Mouse (Mus musculus) stomach, embryonic 16.5 days (tissue): ENCODE results near the gene Pradc1. TPM values are rescaled to one million over a fixed set of nuclear protein-coding genes. Genes with fewer than 3 reads are reported as not detected.
"Not testable (repeated sequence)": the region's sequence is repeated elsewhere in the genome, so short reads cannot be mapped to it uniquely, and the experiment has no call there.

Experiments used
- ATAC-seq: fragments of 200-750 bp; cut with Nextera tagmentation; 2 replicates; pipeline ENCODE4 v1.8.0; 2017; ENCODE audit warnings: moderate number of reproducible peaks, moderate TSS enrichment; ENCODE audit not compliant: insufficient read depth, low FRiP score
- H3K27ac ChIP-seq: fragments of 300-500 bp; sonication (generic); 2 replicates; pipeline ENCODE4 v1.5.1; 2014; ENCODE audit warnings: low read length
- H3K27me3 ChIP-seq: fragments of 300-500 bp; sonication (generic); 2 replicates; pipeline ENCODE4 v1.6.1; 2014; ENCODE audit warnings: low read length, control low read depth, mixed read lengths; ENCODE audit not compliant: control insufficient read depth, insufficient read depth
- H3K36me3 ChIP-seq: fragments of 300-500 bp; sonication (generic); 2 replicates; pipeline ENCODE4 v1.6.1; 2014; ENCODE audit warnings: low read length; ENCODE audit not compliant: control insufficient read depth, insufficient read depth
- H3K4me1 ChIP-seq: fragments of 300-500 bp; sonication (generic); 2 replicates; pipeline ENCODE4 v1.6.1; 2014; ENCODE audit warnings: low read length, control low read depth, mixed read lengths; ENCODE audit not compliant: control insufficient read depth, insufficient read depth
- H3K4me2 ChIP-seq: fragments of 300-500 bp; sonication (generic); 2 replicates; pipeline ENCODE4 v1.6.1; 2014; ENCODE audit warnings: low read depth, low read length, mixed read lengths
- H3K4me3 ChIP-seq: fragments of 300-500 bp; sonication (generic); replicated peaks from 2 replicates; pipeline ENCODE4 v1.5.1; 2014; ENCODE audit warnings: mild to moderate bottlenecking, low read length
- H3K9ac ChIP-seq: fragments of 300-500 bp; sonication (generic); 2 replicates; pipeline ENCODE4 v1.6.1; 2014; ENCODE audit warnings: low read length
- H3K9me3 ChIP-seq: fragments of 300-500 bp; sonication (generic); replicated peaks from 2 replicates; pipeline ENCODE4 v1.6.1; 2016; ENCODE audit warnings: low read length, control low read depth; ENCODE audit not compliant: control insufficient read depth
- WGBS: fragments of 180-500 bp; shearing (Covaris S2); extraction: QIAGEN DNeasy Blood & Tissue Kit; methylation state at CpG from one replicate; pipeline ENCODE4 v1.1.7; 2014; 5-methylcytosine and 5-hydroxymethylcytosine counted together
- polyA plus RNA-seq: library from polyadenylated mRNA; unstranded; fragments of >200 nt; fragmentation: Nextera tagmentation; extraction: Ambion mirVana; gene quantifications from 2 replicates; pipeline ENCODE4 v1.2.1, GENCODE M21; 2015

Pradc1 gene
- polyA plus RNA-seq, 1 experiment from 2014 or later = 39.1 TPM

DNA sequence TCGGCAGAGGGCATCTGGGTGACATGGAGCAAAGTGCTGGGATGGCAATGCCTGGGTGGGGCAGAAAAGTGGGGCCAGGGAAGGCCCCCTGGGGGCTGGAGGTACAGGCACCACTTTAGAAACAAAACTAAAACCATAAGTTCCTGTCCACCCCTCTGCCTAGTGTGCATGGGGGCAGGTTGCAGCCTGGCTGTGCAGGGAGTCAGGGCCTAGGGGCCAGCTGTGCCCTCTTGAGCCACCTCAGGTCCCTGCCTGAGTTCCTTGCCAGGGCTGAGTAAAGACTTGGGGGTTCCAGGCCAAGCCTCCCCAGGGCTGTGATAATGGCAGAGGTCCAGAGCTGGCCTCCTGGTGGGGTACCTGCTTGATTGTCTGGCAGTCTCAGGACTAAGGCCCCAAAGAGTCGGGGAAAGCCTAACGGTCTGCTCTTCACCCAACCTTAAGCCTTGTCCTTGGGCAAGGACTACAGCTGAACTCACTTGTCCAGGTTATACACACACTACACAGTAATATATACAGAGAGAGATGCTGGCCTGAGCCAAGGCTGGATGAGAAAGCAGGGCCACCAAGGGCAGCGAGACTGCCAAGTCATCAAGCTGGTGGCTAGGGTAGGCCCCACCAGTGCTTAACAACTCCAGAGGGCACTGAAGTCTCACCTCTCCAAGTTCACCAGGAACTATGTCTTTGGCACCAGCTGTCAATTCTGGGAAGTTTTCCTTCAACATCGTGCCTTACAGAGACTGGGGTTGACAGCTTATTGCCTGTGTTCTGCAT lies 18.1 kb upstream of the Pradc1 start:
- peaks cover 11% of the 10 kb centered on the region for H3K36me3 ChIP-seq

DNA sequence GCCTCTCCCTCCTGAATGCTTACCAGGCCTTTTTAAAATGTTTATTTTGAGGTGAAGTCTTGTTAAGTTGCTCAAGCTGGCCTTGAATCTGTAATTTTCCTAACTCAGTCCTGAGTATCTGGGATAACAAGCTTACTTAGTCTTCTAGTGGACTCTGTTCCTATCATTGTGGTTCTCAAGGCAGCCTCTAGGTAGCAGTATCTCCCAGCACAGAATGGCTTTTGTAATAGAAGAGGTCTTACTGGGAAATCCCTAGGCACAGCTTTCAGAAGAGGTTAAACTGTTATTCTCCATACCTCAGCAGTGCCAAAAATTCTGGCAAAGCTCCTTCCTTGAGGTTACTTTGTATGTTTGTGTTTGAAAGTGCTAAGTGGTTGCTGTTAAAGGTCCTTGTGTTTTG lies 13.6 kb upstream of the Pradc1 start:
- Histone ChIP-seq H3K9me3 (no peaks in the 10 kb centered on the region), H3K4me2 (no peak overlapping the region), H3K4me1 (no peaks in the 10 kb centered on the region), H3K36me3 (peaks cover 38% of the 10 kb centered on the region), H3K27ac (no peak overlapping the region), H3K27me3 (no peaks in the 10 kb centered on the region), H3K4me3 (no peak overlapping the region), H3K9ac (no peak overlapping the region)
- ATAC-seq = no peak

More for the DNA sequence above, 18.1 kb upstream of the Pradc1 start:
- WGBS = 69% methylated on average over 5 of the region's 5 CpGs
- Histone ChIP-seq H3K27ac (no peak overlapping the region), H3K4me1 (no peaks in the 10 kb centered on the region), H3K9ac (no peak overlapping the region), H3K9me3 (no peaks in the 10 kb centered on the region), H3K4me3 (no peak overlapping the region), H3K4me2 (no peak overlapping the region), H3K27me3 (no peaks in the 10 kb centered on the region)
- ATAC-seq = no peak

DNA sequence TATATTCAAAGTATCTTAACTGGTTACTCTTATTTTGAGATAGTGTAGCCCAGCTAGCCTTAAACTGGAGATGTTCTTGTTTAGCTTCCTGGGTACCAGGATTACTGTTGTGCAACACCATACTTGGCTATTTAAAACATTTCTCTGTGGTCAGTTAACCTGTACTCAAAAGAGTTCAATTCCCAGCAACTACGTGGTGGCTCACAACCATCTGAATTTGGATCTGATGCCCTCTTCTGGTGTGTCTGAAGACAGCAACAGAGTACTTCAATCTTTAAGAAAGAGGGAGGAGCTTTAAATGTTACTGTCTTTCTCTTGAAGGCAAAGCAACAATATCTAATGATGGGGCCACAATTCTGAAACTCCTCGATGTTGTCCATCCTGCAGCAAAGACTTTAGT lies 7.9 kb upstream of the Pradc1 start:
- H3K4me2 ChIP-seq = no peak overlapping the region
- H3K9me3 ChIP-seq = no peaks in the 10 kb centered on the region
- H3K36me3 ChIP-seq = peaks cover 34% of the 10 kb centered on the region
- no peak overlapping the region for H3K9ac ChIP-seq
- H3K27ac ChIP-seq = no peak overlapping the region
- no peaks in the 10 kb centered on the region for H3K27me3 ChIP-seq
- no peak overlapping the region for H3K4me3 ChIP-seq
- peaks cover 11% of the 10 kb centered on the region for H3K4me1 ChIP-seq
- no peak for ATAC-seq
- WGBS = 83% methylated on average over 2 of the region's 2 CpGs

DNA sequence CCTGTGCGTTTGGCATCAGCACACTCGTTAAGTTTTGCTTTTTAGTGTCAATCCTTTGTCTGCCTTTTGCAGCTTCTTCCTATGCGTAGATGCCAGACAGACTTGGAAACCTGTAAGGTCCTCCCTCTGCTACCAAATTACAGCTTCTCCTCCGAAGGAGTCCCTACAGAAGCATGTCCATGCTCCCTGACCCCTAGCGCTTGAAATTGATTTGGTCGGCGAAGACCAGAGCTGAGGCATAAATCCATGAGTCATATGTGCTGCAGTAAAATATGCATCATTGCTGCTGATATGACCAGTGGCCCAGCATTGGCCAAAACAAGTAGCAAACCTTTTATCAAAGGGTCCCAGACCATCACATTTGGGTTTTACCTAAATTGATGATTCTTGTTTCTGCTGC lies 1.0 kb upstream of the Pradc1 start:
- Histone ChIP-seq H3K36me3 (peaks cover 3% of the 10 kb centered on the region; the same call in 1 of the 2 replicates), H3K27ac (peak overlapping the region; percentile 95; the same call in 1 of the 2 replicates), H3K4me1 (peaks cover 28% of the 10 kb centered on the region), H3K4me3 (peak overlapping the region; percentile 66), H3K4me2 (peak overlapping the region; percentile 89), H3K27me3 (no peaks in the 10 kb centered on the region), H3K9ac (peak overlapping the region; percentile 81), H3K9me3 (no peaks in the 10 kb centered on the region)
- WGBS = 2% methylated on average over 7 of the region's 7 CpGs
- ATAC-seq = no peak

DNA sequence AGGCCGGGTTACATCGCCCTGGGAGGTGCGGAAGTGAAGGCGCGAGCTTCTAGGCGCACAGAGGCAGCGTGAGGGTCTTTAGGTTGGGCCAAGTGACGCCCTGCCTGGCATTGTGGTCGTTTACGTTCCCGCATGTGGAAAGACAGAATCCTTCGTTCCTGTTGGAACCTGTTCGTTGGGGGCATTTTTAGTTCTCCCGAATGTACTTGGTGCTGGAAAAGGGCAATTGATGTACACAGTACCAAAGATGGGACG lies 568 bp upstream of the Pradc1 start:
- Histone ChIP-seq H3K9me3 (no peaks in the 10 kb centered on the region), H3K4me2 (peak overlapping the region; percentile 89), H3K36me3 (no peaks in the 10 kb centered on the region), H3K4me1 (peaks cover 28% of the 10 kb centered on the region), H3K9ac (peak overlapping the region; percentile 81), H3K4me3 (peak overlapping the region; percentile 66), H3K27me3 (no peaks in the 10 kb centered on the region), H3K27ac (peak overlapping the region; percentile 95)
- under 1% methylated on average over 15 of the region's 15 CpGs for WGBS
- ATAC-seq = no peak

DNA sequence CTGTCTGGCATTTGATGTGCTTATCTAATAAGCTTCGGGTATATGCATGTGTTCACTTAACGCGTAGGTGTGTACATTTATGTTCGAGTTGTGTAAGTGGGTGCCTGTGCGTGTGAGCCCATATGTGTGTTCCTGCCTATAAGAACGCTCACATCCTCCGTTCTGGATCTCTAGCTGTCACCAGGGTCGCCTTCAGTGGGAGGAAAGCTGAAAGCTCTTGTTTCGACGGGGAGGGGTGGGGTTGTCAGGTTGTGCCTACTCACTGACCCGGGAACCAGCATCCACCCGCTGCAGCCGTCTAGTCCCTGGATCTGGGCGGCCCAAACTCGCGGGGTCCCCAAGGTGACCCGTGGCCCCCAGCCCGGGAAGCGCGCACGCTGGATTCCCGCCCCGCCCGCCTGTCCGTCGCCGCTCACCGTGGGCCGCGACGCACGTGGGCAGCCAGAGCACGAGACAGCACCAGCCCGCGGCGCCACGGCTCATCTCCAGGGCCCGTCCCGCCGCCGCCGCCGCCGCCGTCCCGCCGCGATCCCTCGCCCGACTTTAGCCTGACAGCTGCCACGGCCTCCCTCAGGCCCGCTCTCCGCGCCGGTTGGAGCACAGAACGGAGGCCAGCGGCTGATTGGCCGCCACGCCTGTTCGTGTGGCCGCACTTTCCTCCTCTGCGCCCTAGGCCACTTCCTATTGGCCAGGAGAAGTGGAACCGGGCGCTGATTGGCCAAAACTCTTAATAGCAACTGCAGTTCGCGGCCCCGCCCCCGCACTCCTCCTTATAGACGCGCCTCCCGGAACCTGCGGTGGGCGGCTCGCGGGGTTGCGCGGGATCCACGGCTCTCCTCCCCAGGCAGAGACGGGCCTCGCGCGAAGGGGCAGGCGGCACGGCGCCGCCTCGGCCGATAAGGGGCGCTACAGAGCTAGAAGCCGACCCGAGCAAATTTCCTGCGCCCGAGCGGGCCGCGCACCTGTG lies 790 bp downstream of the Pradc1 start, which contains the start of gene Cct7:
Cct7 (plus strand) TSS at position 818 of the 967 bp plus-strand sequence.
- peak within 1 kb of the TSS; percentile 84 for H3K9ac ChIP-seq
- H3K27ac ChIP-seq = peak within 1 kb of the TSS; percentile 95
- peak; percentile 94 for ATAC-seq
- H3K27me3 ChIP-seq = no peaks in the 10 kb centered on the region
- H3K9me3 ChIP-seq = no peaks in the 10 kb centered on the region
- 1% methylated on average over 91 of the region's 96 CpGs for WGBS
- H3K36me3 ChIP-seq = peaks cover 5% of the 10 kb centered on the region; the same call in 1 of the 2 replicates
- H3K4me1 ChIP-seq = peaks cover 22% of the 10 kb centered on the region
- H3K4me2 ChIP-seq = peak within 1 kb of the TSS; percentile 93
- peak within 1 kb of the TSS; percentile 66 for H3K4me3 ChIP-seq

DNA sequence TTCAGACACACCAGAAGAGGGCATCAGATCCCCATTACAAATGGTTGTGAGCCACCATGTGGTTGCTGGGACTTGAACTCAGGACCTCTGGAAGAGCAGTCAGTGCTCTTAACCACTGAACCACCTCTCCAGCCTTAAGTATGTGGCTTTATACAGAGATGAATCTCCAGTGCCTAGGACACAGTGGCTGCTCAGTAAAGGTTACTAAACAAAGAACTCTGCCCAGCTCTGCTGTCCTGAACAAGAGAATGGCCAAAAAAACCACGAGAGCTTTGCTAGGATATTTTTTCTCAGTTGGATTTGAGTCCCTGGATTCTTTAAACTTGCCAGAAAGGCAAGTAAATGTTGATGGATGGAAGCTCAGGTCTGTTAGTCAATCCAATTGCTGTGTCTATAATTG lies 1.6 kb downstream of the Pradc1 start:
- 67% methylated on average over 1 of the region's 1 CpGs for WGBS
- H3K36me3 ChIP-seq, ATAC-seq, H3K27ac ChIP-seq, H3K27me3 ChIP-seq, H3K9me3 ChIP-seq: not testable (repeated sequence)
- Histone ChIP-seq H3K4me3 (peak overlapping the region; percentile 66), H3K4me2 (peak overlapping the region; percentile 93), H3K9ac (peak overlapping the region; percentile 84; the same call in 1 of the 2 replicates), H3K4me1 (peaks cover 18% of the 10 kb centered on the region)

DNA sequence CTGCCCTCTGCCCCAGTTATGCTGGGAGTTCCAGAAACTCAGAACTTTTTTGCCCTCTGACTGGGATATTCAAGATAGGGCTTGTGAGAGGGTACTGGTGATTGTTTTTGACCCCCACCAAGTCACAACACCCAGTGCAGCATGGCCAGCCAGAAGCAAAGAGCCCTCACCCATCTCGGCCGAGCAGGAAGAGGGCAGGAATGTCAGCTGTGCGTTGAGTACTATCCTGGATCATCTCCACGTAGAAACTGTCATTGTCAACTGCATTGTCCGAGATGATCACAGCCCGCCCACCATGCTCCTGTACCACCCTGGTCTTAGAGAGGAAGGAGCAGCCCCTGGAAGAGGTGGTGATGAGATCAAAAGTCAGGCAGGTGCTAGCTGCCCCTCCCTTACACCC lies 4.4 kb downstream of the Pradc1 start:
- no peak for ATAC-seq
- Histone ChIP-seq H3K4me1 (no peaks in the 10 kb centered on the region), H3K4me2 (no peak overlapping the region), H3K9me3 (no peaks in the 10 kb centered on the region), H3K4me3 (no peak overlapping the region), H3K9ac (no peak overlapping the region), H3K27ac (no peak overlapping the region), H3K27me3 (no peaks in the 10 kb centered on the region), H3K36me3 (peaks cover 5% of the 10 kb centered on the region; the same call in 1 of the 2 replicates)
- 85% methylated on average over 6 of the region's 6 CpGs for WGBS

DNA sequence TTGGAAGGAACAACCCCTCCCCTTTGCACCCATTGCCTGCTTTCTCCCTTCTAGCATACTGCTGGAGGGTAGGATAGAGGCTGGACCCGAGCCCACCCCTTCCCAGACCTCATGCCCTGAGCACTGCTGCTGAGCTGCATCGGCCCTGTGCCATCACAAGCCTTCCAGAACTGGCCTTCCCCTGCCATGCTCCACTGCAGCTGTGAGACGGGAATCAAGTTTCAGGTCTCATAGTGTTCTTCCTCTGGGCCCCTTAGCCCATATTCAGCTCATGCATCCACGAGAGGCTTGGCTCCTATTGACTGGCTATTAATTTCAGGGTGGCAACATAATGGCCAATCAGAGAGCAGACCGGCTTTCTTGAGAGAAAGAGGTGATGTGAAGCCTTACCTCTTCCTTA lies 6.5 kb downstream of the Pradc1 start:
- Histone ChIP-seq H3K9me3 (no peaks in the 10 kb centered on the region), H3K36me3 (peaks cover 10% of the 10 kb centered on the region; the same call in 1 of the 2 replicates), H3K4me2 (no peak overlapping the region), H3K4me3 (no peak overlapping the region), H3K27me3 (no peaks in the 10 kb centered on the region), H3K9ac (no peak overlapping the region), H3K27ac (no peak overlapping the region), H3K4me1 (no peaks in the 10 kb centered on the region)
- WGBS = 85% methylated on average over 5 of the region's 5 CpGs
- no peak for ATAC-seq
